Mouse (Mus musculus) embryo, embryonic 10.5 days (tissue): ENCODE measurements at regions not wholly inside any gene's neighbourhood (a gene's known extent, or its start where the extent isn't known, plus 50 kb on each side); places are given as distances from the start of the nearest gene placed in this dataset.

Source experiments
- DNase-seq: peaks from one replicate; pipeline ENCODE4 v3.0.0-alpha.2; 2015; ENCODE audit warnings: low spot score

DNA sequence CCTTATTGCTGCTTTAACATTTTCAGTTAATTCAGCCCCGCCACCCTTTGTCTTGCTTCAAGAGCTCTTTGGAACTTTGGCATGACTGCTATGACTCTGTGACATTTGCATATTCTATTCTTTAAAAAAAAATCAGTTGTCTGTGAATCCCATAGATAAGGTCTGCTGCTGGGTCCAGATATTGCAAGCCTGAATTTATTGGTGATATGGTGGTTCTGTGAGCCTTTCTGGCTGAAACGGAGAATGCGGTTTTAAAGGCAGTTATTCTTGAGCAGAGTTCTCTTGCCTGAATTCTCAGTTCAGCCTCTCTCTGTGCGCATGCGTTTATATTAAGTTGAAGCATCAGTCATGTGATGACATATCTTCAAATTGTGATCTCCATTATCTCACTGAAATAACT lies 560.7 kb downstream of the Cdh9 start:
- DNase-seq: no peak
